Mouse (Mus musculus) hindbrain, embryonic 10.5 days (tissue): ENCODE measurements at regions not wholly inside any gene's neighbourhood (a gene's known extent, or its start where the extent isn't known, plus 50 kb on each side); places are given as distances from the start of the nearest gene placed in this dataset.

ENCODE experiments used
- DNase-seq: peaks from one replicate; pipeline ENCODE4 v3.0.0-alpha.2; 2017; ENCODE audit warnings: low spot score
- H3K27ac ChIP-seq: fragments of 300-500 bp; sonication (generic); 2 replicates; pipeline ENCODE4 v1.5.1; 2016; ENCODE audit warnings: mild to moderate bottlenecking, moderate library complexity
- H3K27me3 ChIP-seq: fragments of 300-500 bp; sonication (generic); 2 replicates; pipeline ENCODE4 v1.6.1; 2016; ENCODE audit warnings: mild to moderate bottlenecking; ENCODE audit not compliant: poor library complexity, insufficient read depth, severe bottlenecking
- H3K36me3 ChIP-seq: fragments of 300-500 bp; sonication (generic); 2 replicates; pipeline ENCODE4 v1.6.1; 2016; ENCODE audit warnings: mild to moderate bottlenecking, moderate library complexity
- H3K4me1 ChIP-seq: fragments of 300-500 bp; sonication (generic); replicated peaks from 2 replicates; pipeline ENCODE4 v1.6.1; 2016; ENCODE audit warnings: mild to moderate bottlenecking
- H3K4me3 ChIP-seq: fragments of 300-500 bp; sonication (generic); 2 replicates; pipeline ENCODE4 v1.5.1; 2016; ENCODE audit warnings: mild to moderate bottlenecking, moderate library complexity
- H3K9me3 ChIP-seq: fragments of 300-500 bp; sonication (generic); 2 replicates; pipeline ENCODE4 v1.6.1; 2016; ENCODE audit warnings: mild to moderate bottlenecking, moderate library complexity
- WGBS: fragments of 180-500 bp; shearing (Covaris S2); methylation state at CpG from one replicate; pipeline ENCODE4 v1.1.7; 2016; 5-methylcytosine and 5-hydroxymethylcytosine counted together

- WGBS, result 93% methylated on average over 7 of the region's 7 CpGs
- H3K4me3 ChIP-seq, result no peak overlapping the region
- H3K9me3 ChIP-seq, result no peaks in the 10 kb centered on the region
These were observed 169.4 kb upstream of the Tnfaip3 start for GRCm38 (mm10) chr10:19184886-19185285.

GRCm38 (mm10) chr10:19177895-19178294 is 162.4 kb upstream of the Tnfaip3 start:
- Histone ChIP-seq H3K9me3 (peaks cover 6% of the 10 kb centered on the region; the same call in 1 of the 2 replicates), H3K4me3 (no peak overlapping the region), H3K27me3 (no peaks in the 10 kb centered on the region), H3K36me3 (no peaks in the 10 kb centered on the region), H3K4me1 (no peaks in the 10 kb centered on the region), H3K27ac (no peak overlapping the region)
- DNase-seq, result no peak
- 88% methylated on average over 5 of the region's 5 CpGs for WGBS

More at GRCm38 (mm10) chr10:19184886-19185285, 169.4 kb upstream of the Tnfaip3 start:
- H3K36me3 ChIP-seq, result no peaks in the 10 kb centered on the region
- DNase-seq, result no peak
- peaks cover 22% of the 10 kb centered on the region for H3K27me3 ChIP-seq
- no peak overlapping the region for H3K27ac ChIP-seq
- H3K4me1 ChIP-seq, result peaks cover 9% of the 10 kb centered on the region; the same call in 1 of the 2 replicates

- Histone ChIP-seq H3K36me3 (no peaks in the 10 kb centered on the region), H3K9me3 (peaks cover 6% of the 10 kb centered on the region; the same call in 1 of the 2 replicates), H3K4me1 (no peaks in the 10 kb centered on the region), H3K27me3 (no peaks in the 10 kb centered on the region), H3K27ac (no peak overlapping the region), H3K4me3 (no peak overlapping the region)
- no peak for DNase-seq
- 88% methylated on average over 2 of the region's 2 CpGs for WGBS
These were observed 162.0 kb upstream of the Tnfaip3 start for GRCm38 (mm10) chr10:19177414-19177813.

- 87% methylated on average over 3 of the region's 3 CpGs for WGBS
- no peaks in the 10 kb centered on the region for H3K27me3 ChIP-seq
- no peak for DNase-seq
These were observed 160.8 kb upstream of the Tnfaip3 start for GRCm38 (mm10) chr10:19176249-19176648.

GRCm38 (mm10) chr10:19171834-19172233 is 156.4 kb upstream of the Tnfaip3 start:
- DNase-seq, result no peak
- Histone ChIP-seq H3K9me3 (peaks cover 6% of the 10 kb centered on the region; the same call in 1 of the 2 replicates), H3K27me3 (no peaks in the 10 kb centered on the region), H3K36me3 (no peaks in the 10 kb centered on the region), H3K4me1 (peaks cover 18% of the 10 kb centered on the region), H3K4me3 (no peak overlapping the region), H3K27ac (no peak overlapping the region)
- WGBS, result 81% methylated on average over 3 of the region's 3 CpGs

More at GRCm38 (mm10) chr10:19176249-19176648, 160.8 kb upstream of the Tnfaip3 start:
- no peak overlapping the region for H3K4me3 ChIP-seq
- H3K9me3 ChIP-seq, result peaks cover 6% of the 10 kb centered on the region; the same call in 1 of the 2 replicates
- H3K36me3 ChIP-seq, result no peaks in the 10 kb centered on the region
- no peak overlapping the region for H3K27ac ChIP-seq
- H3K4me1 ChIP-seq, result no peaks in the 10 kb centered on the region

GRCm38 (mm10) chr10:19170596-19170995 is 155.1 kb upstream of the Tnfaip3 start:
- Histone ChIP-seq H3K4me3 (no peak overlapping the region), H3K9me3 (peaks cover 6% of the 10 kb centered on the region; the same call in 1 of the 2 replicates), H3K36me3 (no peaks in the 10 kb centered on the region), H3K27me3 (no peaks in the 10 kb centered on the region), H3K27ac (no peak overlapping the region), H3K4me1 (peaks cover 18% of the 10 kb centered on the region)
- 66% methylated on average over 4 of the region's 4 CpGs for WGBS
- DNase-seq, result no peak

GRCm38 (mm10) chr10:19169272-19169671 is 153.8 kb upstream of the Tnfaip3 start:
- DNase-seq, result no peak
- no peaks in the 10 kb centered on the region for H3K27me3 ChIP-seq
- peaks cover 18% of the 10 kb centered on the region for H3K4me1 ChIP-seq
- WGBS, result 78% methylated on average over 2 of the region's 2 CpGs
- H3K4me3 ChIP-seq, result no peak overlapping the region
- H3K27ac ChIP-seq, result no peak overlapping the region
- H3K9me3 ChIP-seq, result peaks cover 2% of the 10 kb centered on the region; the same call in 1 of the 2 replicates
- H3K36me3 ChIP-seq, result no peaks in the 10 kb centered on the region

- no peaks in the 10 kb centered on the region for H3K9me3 ChIP-seq
- H3K27me3 ChIP-seq, result no peaks in the 10 kb centered on the region
- no peak overlapping the region for H3K4me3 ChIP-seq
- peaks cover 18% of the 10 kb centered on the region for H3K4me1 ChIP-seq
- WGBS, result 81% methylated on average over 5 of the region's 5 CpGs
- H3K36me3 ChIP-seq, result no peaks in the 10 kb centered on the region
- DNase-seq, result no peak
- peak overlapping the region; percentile 72 for H3K27ac ChIP-seq
These were observed 152.9 kb upstream of the Tnfaip3 start for GRCm38 (mm10) chr10:19168362-19168761.

GRCm38 (mm10) chr10:19167641-19168271 is 152.3 kb upstream of the Tnfaip3 start:
- Histone ChIP-seq H3K27me3 (no peaks in the 10 kb centered on the region), H3K27ac (peak overlapping the region; percentile 72), H3K4me3 (peak overlapping the region; percentile 26; the same call in 1 of the 2 replicates), H3K9me3 (no peaks in the 10 kb centered on the region), H3K4me1 (peaks cover 18% of the 10 kb centered on the region), H3K36me3 (no peaks in the 10 kb centered on the region)
- 33% methylated on average over 8 of the region's 8 CpGs for WGBS
- DNase-seq, result peak; percentile 58

- Histone ChIP-seq H3K4me1 (peaks cover 18% of the 10 kb centered on the region), H3K9me3 (no peaks in the 10 kb centered on the region), H3K27ac (peak overlapping the region; percentile 72), H3K4me3 (no peak overlapping the region; the same call in 1 of the 2 replicates), H3K36me3 (no peaks in the 10 kb centered on the region), H3K27me3 (no peaks in the 10 kb centered on the region)
- DNase-seq, result no peak
- WGBS, result 74% methylated on average over 7 of the region's 7 CpGs
These were observed 151.6 kb upstream of the Tnfaip3 start for GRCm38 (mm10) chr10:19167101-19167500.

- Histone ChIP-seq H3K9me3 (no peaks in the 10 kb centered on the region), H3K27me3 (no peaks in the 10 kb centered on the region), H3K36me3 (no peaks in the 10 kb centered on the region), H3K4me3 (no peak overlapping the region), H3K4me1 (peaks cover 2% of the 10 kb centered on the region; the same call in 1 of the 2 replicates), H3K27ac (no peak overlapping the region)
- 92% methylated on average over 2 of the region's 2 CpGs for WGBS
- no peak for DNase-seq
These were observed 146.6 kb upstream of the Tnfaip3 start for GRCm38 (mm10) chr10:19162104-19162503.

- no peak overlapping the region for H3K27ac ChIP-seq
These were observed 145.7 kb upstream of the Tnfaip3 start for GRCm38 (mm10) chr10:19161149-19161548.

GRCm38 (mm10) chr10:19154041-19154440 is 138.6 kb upstream of the Tnfaip3 start:
- Histone ChIP-seq H3K36me3 (no peaks in the 10 kb centered on the region), H3K27me3 (no peaks in the 10 kb centered on the region), H3K9me3 (no peaks in the 10 kb centered on the region), H3K4me1 (no peaks in the 10 kb centered on the region), H3K4me3 (no peak overlapping the region), H3K27ac (no peak overlapping the region)
- DNase-seq, result no peak

More at GRCm38 (mm10) chr10:19161149-19161548, 145.7 kb upstream of the Tnfaip3 start:
- Histone ChIP-seq H3K4me3 (no peak overlapping the region), H3K4me1 (no peaks in the 10 kb centered on the region), H3K27me3 (no peaks in the 10 kb centered on the region), H3K36me3 (no peaks in the 10 kb centered on the region), H3K9me3 (no peaks in the 10 kb centered on the region)
- DNase-seq, result no peak
